Mouse (Mus musculus) hindbrain, embryonic 12.5 days (tissue): ENCODE measurements around the gene Atp9a. TPM values are rescaled to one million over a fixed set of nuclear protein-coding genes. Genes with fewer than 3 reads are reported as not detected.

Experiments used
- ATAC-seq: fragments of 200-750 bp; cut with Nextera tagmentation; 2 replicates; pipeline ENCODE4 v1.8.0; 2017; ENCODE audit warnings: moderate TSS enrichment; ENCODE audit not compliant: low FRiP score
- H3K27ac ChIP-seq: fragments of 300-500 bp; sonication (generic); 2 replicates; pipeline ENCODE4 v1.5.1; 2016; ENCODE audit warnings: mild to moderate bottlenecking
- H3K27me3 ChIP-seq: fragments of 300-500 bp; sonication (generic); 2 replicates; pipeline ENCODE4 v1.6.1; 2016; ENCODE audit warnings: mild to moderate bottlenecking
- H3K36me3 ChIP-seq: fragments of 300-500 bp; sonication (generic); 2 replicates; pipeline ENCODE4 v1.6.1; 2016; ENCODE audit warnings: mild to moderate bottlenecking
- H3K4me1 ChIP-seq: fragments of 300-500 bp; sonication (generic); 2 replicates; pipeline ENCODE4 v1.6.1; 2016
- H3K4me2 ChIP-seq: fragments of 300-500 bp; sonication (generic); replicated peaks from 2 replicates; pipeline ENCODE4 v1.6.1; 2016; ENCODE audit warnings: mild to moderate bottlenecking
- H3K4me3 ChIP-seq: fragments of 300-500 bp; sonication (generic); 2 replicates; pipeline ENCODE4 v1.5.1; 2016; ENCODE audit warnings: mild to moderate bottlenecking
- H3K9ac ChIP-seq: fragments of 300-500 bp; sonication (generic); 2 replicates; pipeline ENCODE4 v1.6.1; 2016; ENCODE audit warnings: mild to moderate bottlenecking, moderate library complexity
- H3K9me3 ChIP-seq: fragments of 300-500 bp; sonication (generic); replicated peaks from 2 replicates; pipeline ENCODE4 v1.6.1; 2016; ENCODE audit warnings: mild to moderate bottlenecking
- WGBS: fragments of 180-500 bp; shearing (Covaris S2); methylation state at CpG from one replicate; pipeline ENCODE4 v1.1.7; 2016; 5-methylcytosine and 5-hydroxymethylcytosine counted together
- microRNA-seq: library from miRNA; unstranded; fragments of <30 nt; microRNA quantifications from one replicate; pipeline ENCODE4, GENCODE M21; 2017
- polyA plus RNA-seq: library from polyadenylated mRNA; unstranded; fragments of >200 nt; fragmentation: Nextera tagmentation; extraction: Ambion mirVana; gene quantifications from 2 replicates; pipeline ENCODE4 v1.2.1, GENCODE M21; 2016

Gene Atp9a
- polyA plus RNA-seq, 1 experiment from 2014 or later = 50.8 TPM

DNA sequence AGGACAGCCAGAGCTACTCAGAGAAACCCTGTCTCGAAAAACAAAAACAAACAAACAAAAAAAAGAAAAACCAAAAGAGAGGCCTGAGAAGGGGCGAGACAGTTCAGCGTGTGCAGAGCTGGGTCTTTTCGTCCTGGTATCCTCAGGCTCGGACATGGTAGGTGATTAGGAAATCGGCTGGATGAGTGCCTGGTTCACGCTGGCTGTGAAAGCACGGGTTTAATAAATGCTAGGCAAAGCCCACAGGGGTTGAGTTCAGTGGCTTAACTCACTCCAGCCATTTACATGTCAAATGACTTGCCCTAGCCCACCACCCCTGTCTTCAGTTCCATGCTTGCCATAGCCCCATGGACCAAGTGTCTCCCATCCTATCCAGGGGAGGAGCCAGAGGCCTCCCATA, 155.1 kb downstream of the Atp9a start:
- no peak for ATAC-seq
- WGBS = 74% methylated on average over 8 of the region's 8 CpGs

DNA sequence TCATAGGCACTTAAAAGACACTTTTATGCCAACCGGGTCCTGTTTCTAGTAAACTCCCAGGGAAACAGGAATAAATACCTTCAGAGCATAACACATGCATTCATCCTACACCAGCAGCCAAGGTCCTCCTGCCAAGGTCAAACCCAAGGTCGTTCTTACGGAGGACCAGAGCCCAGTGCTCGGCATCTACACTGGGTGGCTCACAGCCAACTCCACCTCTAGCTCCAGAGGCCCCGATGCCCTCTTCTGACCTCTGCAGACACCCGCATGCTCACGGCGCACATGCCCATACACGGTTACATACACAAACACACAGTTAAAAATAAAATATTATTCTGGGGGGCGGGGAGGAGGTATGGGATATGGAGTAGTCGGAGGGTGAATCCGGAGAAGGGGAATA, 155.7 kb downstream of the Atp9a start:
- WGBS = 86% methylated on average over 12 of the region's 12 CpGs
- Histone ChIP-seq H3K4me2 (no peak overlapping the region), H3K36me3 (no peaks in the 10 kb centered on the region), H3K4me3 (no peak overlapping the region), H3K27me3 (peaks cover 38% of the 10 kb centered on the region), H3K9me3 (no peaks in the 10 kb centered on the region), H3K4me1 (peaks cover 24% of the 10 kb centered on the region), H3K9ac (no peak overlapping the region), H3K27ac (no peak overlapping the region)
- no peak for ATAC-seq

More for the DNA sequence above, 155.1 kb downstream of the Atp9a start:
- Histone ChIP-seq H3K27ac (no peak overlapping the region), H3K27me3 (peaks cover 45% of the 10 kb centered on the region), H3K4me1 (peaks cover 24% of the 10 kb centered on the region), H3K9me3 (no peaks in the 10 kb centered on the region), H3K36me3 (no peaks in the 10 kb centered on the region), H3K9ac (no peak overlapping the region), H3K4me2 (no peak overlapping the region), H3K4me3 (no peak overlapping the region)

DNA sequence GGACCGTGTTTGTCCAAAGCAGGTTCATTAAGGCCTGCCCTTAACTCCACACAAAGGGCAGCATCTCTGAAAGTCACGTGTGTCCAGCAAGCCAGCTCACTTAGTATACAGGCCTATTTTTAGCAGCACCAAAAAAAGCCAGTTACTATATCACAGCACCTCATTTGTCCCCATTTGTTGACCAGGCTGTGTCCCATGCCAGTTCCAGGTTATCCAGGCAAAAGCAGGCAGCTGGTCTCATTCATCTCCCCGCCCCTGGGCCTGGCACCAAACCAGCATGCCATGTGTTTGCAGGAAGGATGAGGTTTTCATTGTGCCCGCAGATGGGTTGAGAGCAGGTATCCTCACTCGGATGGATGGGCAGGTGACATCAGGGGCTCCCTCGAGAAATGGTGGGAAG, 157.4 kb downstream of the Atp9a start:
- 82% methylated on average over 6 of the region's 6 CpGs for WGBS
- Histone ChIP-seq H3K27ac (no peak overlapping the region), H3K36me3 (no peaks in the 10 kb centered on the region), H3K4me3 (no peak overlapping the region), H3K27me3 (peaks cover 24% of the 10 kb centered on the region), H3K4me2 (no peak overlapping the region), H3K9me3 (no peaks in the 10 kb centered on the region), H3K4me1 (peaks cover 29% of the 10 kb centered on the region), H3K9ac (no peak overlapping the region)
- ATAC-seq = no peak

Small RNAs within 50 kb of the gene (microRNA-seq; reads per million reads assigned to microRNA genes)
- gene Mir7004 = 0.81 reads per million

Other genes starting within 250 kb of the Atp9a start
- gene Nfatc2, start 140.8 kb downstream of the Atp9a start, polyA plus RNA-seq = 2.2 and 2.4 TPM in 2 replicates
- gene Sall4, start 25.5 kb upstream of the Atp9a start, polyA plus RNA-seq = 2.3 and 3.2 TPM in 2 replicates
- gene Zfp64, start 213.2 kb upstream of the Atp9a start, polyA plus RNA-seq = 37.7 and 39.0 TPM in 2 replicates